Mouse (Mus musculus) thymus, postnatal 4 days (tissue): ENCODE results near the gene Nr2e1.

ENCODE experiments used
- DNase-seq: peaks from one replicate; pipeline ENCODE4 v3.0.0; 2021

Gene Nr2e1

DNA sequence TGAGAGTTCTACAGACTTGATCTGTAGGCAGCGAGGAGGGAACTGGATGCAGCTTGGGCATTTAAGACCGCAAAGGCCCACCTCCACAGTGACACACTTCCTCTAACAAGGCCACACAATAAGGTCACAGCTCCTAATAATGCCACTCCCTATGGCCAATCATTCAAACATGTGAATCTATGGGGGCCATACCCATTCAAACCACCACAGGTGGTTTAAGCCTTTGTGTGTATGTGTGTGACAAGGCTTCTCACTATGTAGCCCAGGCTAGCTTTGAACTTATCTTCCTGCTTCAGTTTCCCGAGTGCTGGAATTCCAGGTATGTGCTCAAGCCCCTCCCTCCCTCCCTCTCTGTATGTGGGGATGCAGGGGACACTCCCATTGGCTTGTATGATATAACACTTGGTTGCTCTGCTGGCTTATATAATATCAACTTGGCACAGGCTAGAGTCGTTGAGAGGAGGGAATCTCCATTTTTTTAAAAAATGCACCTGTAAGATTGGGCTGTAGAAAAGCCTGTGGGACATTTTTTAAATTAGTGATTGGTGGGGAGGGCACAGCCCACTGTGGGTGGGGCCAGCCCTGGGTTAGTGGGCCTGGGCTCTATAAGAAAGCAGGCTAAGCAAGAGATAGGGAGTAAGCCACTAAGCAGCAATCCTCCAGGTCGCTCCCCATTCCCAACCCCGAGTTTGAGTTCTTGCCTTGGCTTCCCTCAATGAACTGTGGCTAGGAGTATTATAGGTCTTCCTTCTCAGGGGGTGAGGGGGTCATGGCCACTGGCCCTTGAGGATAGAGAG, 37.5 kb downstream of the Nr2e1 start:
- no peak for DNase-seq

DNA sequence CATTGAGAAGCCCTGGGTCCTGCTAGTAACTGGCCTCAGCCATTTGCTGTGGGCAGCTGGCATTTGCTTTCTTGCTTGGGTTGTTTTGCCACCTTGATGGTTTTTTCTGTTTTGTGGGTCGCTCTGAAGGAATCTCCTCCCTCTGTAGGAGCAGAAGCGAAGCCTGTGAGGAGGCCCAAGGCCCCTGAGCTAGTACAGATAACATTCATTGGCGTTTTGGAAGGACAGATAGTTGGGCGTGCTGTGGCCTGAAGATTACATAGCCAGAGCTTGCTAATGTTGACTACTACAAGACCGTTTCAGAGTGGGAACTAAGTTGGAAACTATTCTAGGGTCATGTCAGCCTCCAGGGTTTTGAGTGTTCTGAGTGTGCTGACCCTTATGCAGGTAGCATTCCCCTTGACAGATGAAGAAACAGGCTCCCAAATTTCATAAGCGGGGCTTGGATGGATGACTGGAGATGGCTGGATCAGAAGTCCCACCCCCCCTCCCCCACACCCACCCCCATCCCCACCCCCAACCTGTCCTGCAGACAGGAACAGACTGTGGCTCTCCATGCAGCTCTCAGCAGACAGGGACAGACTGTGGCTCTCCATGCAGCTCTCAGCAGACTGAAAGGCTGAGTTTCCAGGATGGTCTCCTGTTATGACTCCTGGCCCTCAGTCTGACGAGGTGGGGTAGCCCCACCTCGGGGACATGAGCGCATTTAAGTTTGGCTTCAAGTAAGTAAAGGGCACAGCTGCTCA, 45.7 kb downstream of the Nr2e1 start:
- DNase-seq: no peak

DNA sequence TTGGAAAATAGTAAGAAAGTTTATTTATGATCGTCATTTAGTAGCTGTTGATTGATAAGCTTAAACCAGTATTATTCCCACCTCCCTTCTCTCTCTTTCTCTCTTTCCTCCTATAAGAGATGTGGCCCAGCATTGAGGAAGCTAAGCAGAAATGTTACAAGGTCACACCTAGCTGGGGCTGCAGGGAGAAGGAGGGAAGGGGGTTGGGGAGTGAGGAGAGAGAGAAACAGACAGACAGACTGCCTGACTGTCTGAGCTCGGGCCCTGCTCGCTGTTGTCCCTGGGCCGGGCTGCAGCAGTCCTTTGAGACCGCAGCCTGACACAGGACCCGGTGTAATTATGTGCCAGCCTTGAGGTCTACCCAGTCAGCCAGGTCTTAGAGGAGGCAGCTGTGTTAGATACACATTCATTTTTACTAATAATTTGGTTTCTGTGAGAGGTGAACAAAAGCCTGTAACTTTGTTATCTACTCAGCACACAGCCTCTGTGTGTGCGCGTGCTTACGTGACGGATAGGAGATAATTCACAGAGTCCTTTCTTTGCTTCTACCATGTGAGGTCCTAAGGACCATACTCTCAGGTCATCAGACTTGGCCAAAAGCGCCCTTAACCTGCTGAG, 49.5 kb downstream of the Nr2e1 start:
- no peak for DNase-seq

DNA sequence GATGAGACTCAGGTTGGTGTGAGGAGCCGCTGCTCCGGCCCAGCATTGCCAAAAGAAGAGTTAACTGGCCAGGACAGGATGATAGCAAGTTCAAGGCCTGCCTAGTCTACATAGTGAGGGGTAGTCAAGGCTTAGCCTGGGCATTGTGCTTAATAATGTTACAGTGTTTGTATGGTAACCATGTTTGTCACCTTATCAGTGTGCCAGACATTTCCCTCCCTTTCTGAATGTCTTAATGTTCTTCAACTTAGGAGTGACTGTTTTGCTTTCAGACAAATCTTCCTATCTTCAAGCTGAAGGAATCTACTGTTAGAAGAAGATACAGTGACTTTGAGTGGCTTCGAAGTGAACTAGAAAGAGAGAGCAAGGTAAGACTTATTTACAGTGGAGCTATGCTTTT, 57.8 kb downstream of the Nr2e1 start:
- DNase-seq: no peak

DNA sequence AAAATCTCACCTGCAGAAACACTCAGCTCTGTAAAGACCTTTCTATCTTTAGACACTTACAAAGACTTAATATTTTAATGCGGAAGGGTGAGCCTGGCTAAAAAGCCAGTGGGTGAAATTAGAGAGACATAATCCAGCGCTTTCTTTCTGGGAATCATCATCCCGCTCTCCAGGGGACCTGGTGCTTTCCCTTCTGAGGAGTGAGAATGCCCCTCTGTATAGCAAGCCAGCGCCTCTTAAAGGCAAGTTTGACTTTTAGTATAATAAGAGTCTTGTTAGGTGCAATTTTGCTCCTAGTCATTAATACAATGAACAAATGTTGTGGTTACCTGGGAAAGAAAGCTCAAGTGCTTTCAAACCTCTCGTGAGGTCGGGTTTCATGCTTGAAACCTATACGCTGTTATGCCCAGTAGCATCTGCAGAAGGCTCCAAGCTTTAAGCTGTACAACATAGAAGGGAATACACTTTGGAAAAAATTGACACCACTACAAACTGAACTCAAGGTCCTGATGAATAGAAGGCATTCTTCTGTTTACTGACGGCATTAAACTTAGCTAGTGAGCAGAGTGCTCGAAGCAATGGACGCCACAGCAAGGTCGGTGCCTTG, 59.8 kb downstream of the Nr2e1 start:
- DNase-seq: no peak

DNA sequence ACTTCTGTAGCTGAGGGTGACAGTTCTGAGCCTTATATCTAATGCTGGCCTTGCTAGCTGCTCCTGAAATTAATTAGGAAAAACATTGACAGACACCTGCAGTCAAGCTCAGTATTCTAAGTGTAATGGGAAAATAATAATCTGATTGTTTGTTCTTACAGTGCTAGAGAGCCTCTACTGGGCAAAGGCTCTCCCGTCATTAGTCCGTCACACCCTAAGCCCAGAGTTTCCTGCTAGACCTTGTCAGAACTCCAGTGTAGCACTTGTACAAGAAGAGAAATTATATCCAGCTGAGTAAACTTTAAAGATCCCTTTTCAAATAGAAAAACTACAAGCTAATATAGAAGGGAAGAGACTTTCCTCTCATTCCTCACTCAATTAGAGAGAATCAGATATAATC, 60.5 kb downstream of the Nr2e1 start:
- DNase-seq: no peak

DNA sequence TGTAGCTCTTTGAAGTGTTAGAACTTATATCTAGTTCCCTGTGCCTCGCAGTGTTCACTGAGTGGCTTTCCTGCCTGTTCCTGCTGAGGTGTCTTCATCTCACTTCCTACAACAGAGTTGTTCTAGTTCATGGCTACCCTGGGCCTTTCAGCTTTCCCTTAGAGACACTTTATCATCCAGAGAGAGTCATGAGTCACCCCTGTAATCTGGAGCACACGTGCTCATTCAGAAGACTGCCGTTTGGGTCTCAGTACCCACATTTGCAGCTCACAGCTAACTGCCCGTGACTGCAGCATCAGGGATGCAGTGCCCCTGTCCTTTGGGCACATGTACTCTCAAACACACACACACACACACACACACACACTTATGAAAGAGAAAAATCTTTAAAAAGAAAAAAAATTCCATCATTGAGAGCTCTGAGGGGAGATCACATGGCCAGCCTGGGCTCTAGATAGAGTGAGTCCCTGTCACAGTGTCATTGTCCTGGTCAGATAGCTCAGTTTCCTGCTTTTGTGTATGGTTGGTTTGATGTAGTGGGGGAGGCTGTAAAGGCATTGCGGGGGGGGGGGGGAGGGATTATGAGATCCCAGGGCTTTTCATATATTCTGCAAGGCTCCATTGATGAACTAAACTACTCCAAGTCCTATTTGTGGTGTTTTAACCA, 62.0 kb downstream of the Nr2e1 start:
- no peak for DNase-seq

DNA sequence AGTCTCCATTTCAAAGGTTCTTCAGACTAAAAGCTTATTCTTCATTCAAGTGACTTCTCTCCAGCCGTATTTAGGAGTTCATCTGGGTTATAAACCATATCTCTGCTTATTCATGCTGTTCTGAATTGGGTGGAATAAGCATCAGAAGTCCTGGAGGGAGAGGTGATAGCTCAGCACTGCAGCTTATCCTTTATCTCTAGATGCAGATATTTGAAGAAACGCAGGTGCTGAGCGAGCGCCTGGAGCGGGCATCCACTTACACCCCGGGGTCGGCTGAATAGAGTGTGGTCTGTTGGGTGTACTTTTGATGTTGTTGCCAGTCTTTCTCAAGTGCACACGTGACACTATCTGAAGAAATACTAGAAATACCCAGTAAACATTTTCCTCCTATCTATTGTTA, 65.1 kb downstream of the Nr2e1 start:
- peak; percentile 55 for DNase-seq

DNA sequence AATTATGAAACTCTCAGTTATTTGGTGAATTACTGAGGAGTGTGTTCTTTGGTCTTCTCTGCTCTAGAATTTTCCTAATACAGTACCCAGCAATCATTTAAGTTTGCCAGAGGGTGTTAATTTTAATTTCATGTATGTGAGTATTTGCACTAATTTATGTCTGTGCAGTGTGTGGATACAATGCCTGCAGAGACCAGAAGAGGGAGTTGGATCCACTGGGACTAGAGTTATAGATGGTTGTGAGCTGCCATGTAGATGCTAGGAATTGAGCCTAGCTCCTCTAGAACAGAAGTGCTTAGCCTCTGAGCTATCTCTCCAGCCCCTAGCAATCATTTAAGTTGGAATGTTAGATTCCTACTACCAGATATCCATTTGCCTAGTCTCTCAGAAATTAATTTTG, 69.3 kb downstream of the Nr2e1 start:
- no peak for DNase-seq
